Mouse (Mus musculus) kidney, postnatal 4 days (tissue): ENCODE measurements around the gene Dnah17.
A peak's percentile ranks its signal among the peaks of the same experiment; 100 is the strongest.

ENCODE experiments used
- DNase-seq, 2 experiments: peaks; one replicate each; pipeline ENCODE4 v3.0.0; 2021; ENCODE audit warnings: mixed read lengths in 2 of 2

The Dnah17 gene

DNA sequence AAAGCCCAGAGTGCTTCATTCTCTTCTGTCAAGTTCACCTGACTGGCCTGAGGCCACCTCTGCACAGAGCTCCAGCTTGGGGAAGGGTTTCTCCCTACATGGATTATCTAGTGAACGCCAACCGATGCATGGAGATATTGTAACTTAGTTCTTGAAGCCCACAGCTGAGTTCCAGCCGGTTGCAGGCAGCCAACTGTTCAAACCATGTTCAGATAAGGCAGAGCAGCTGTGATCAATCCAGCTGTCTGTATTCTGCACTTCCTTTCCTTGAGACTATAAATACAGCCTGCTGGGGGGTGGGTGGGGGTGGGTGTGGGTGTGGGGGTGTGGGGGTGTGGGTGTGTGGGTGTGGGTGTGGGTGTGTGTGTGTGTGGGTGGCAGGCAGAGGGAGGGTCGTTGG lies 45.3 kb downstream of the Dnah17 start:
- DNase-seq, result peak; percentile 60 to 66

DNA sequence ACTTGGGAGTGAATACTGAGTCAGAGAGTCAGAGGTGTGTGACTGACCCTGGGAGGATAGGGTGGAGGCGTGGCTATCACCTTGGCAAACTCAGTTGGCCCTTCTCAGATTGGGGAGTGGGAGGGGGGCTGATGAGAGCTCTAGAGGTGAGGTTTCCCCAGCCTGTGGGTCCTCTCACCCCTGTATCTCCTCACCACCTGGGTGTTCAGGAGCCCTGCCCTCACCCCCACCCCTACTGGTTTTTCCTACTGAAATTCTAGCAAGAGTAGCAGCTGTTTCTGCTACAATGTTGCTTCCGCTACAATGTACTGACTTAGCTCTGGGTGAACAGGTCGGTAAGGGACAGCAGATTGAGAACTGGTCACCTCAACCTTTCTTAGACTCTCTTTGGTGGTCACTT lies 46.2 kb downstream of the Dnah17 start:
- DNase-seq, result no peak

DNA sequence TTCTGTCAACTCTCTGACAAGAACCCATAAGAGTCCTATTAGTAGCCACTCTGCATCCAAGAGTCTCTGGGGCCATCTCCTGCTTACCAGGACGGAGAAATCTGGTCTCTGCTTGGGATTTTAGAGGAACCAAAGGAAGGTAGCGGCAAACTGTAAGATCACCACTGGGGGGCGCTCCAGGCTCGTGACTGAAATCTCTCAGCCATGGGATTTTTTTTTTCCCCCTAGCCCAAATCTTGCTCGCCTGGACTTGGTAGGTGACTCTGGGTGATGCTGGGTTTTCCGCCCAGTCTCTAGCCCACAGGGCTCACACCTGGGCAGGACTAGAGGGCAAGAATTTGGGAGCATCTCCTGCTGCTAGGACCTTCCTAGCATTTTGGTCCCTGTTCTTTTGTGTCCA lies 46.6 kb downstream of the Dnah17 start:
- DNase-seq, result peak; percentile 91

GRCm38 (mm10) chr11:118082294-118082693 lies 48.1 kb downstream of the Dnah17 start:
- DNase-seq, result no peak

- peak in 1 of 2 experiments; percentile 43 for DNase-seq
Observed at GRCm38 (mm10) chr11:118079750-118080149, 50.7 kb downstream of the Dnah17 start.

DNA sequence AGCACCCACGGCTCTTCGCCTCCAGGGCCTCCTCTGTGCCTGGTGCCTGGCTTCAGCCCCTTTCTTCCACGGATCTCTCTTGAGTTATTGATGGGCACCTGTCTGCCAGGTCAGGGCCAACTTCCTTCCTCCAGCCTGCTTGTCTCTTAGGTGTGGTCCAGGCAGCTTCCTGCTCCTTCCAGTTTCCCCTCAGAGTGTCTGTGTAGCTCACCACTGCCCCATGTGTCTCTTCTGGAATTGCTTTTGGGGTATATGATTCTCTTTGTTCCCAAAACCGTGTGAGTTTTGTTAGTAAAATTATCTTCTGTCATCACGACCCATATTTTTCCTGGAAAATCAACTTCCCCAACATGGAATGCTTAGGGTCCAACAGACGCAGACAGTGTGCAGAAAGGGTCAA lies 53.5 kb downstream of the Dnah17 start:
- peak in 1 of 2 experiments; percentile 40 for DNase-seq

DNA sequence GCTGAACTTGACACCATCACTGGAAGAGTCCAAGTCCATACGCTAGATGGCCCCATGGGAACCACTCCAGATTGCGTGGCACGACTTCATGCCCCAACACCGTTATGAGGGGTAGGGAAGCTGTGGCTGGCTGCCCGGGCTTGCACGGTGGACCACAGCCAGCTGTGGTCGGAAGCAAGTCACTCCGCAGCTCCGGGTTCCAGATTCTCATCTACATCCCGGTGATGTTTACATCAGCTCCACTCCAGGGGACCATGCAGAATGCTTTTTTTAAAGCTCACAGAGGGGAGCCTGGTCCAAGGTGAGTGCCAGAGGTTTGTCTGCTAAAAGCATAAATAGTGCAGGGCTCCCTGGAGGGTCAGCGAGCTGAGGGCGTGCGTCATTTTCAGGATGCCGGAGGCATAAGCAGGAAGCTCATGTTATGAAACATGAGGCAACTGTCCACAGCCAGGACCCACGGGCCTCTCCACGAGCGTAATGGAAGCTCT lies 55.4 kb downstream of the Dnah17 start:
- peak in 1 of 2 experiments; percentile 49 for DNase-seq

DNA sequence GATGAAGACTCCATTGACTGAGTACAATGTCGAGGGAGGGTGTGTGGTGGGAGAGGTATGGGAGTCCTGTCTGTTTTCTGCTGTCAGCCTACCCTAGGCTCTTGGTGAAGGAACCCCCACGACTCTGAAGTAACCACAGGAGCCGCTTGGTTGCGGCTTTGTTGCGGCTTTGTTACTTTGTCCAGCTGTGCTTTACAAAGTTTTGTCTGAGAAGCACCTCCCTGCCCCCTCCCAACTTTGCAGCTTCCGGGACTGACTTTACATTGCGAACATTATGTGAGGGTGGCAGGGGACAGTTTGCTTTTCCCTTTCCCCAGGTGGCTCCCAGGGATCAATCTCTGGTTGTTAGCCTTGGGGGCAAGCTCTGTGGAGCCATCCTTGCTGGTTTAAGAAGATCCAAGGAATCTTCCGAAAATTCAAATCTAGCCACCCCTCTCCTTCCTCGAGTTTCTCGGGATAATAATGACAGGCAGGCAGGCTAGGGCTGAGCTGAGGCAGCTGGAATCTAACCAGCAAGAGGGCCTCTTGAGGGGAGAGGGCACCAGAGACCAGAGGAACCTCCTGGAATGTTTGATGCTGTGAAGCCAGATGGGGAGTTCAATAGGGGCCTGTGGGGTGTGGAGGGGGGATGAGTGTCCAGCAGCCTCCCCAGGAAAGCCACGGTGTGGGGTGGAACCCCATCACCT lies 59.1 kb downstream of the Dnah17 start:
- peak; percentile 58 to 68 for DNase-seq

DNA sequence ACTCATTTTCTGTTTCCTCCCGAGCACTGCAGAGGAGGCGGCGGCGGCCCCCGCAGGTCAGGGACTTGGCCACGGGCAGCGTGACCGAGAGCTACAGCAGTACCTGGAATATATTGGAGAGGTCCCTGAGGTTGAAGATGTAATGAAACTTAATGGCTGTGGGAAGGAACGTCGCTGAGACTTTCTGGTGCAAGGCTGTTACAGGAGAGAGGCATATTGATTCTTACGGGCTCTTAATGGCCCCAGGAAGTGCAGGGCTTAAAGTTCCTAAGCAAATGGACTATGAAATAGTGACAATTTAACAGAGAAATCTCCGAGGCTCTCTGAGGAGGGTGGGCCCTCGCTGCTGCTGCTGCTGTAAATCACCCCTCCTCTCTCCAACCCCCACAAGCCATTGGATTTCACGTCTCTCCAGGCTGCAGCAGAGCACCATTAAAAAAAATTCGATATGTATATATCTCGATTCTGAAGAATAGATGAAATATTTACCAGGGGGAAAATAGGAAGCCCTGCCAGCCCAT lies 61.6 kb downstream of the Dnah17 start:
- no peak for DNase-seq

DNA sequence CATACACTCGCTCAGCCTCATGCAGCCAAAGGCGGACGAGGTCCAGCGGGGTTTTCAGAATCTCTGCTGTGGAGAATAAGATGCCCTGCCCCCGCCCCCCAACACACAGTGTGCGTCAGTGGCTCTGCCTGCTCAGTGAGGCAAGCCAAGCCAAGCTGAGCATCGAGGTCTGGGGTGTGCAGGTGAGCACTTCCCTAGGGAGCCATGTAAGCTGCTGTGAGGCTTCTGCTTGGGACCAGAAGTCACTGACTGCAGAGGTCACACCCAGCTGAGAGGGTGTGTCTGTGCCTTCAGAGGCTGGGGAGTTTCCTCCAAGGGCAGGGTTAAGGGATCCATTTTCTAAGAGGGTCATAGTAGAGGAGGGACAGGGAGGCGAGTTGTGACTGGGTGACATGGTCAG lies 62.8 kb downstream of the Dnah17 start:
- no peak for DNase-seq

- no peak for DNase-seq
Observed at GRCm38 (mm10) chr11:118060038-118060437, 70.4 kb downstream of the Dnah17 start.

- DNase-seq, result no peak
Observed at GRCm38 (mm10) chr11:118058872-118059271, 71.6 kb downstream of the Dnah17 start.

- DNase-seq, result no peak
Observed at GRCm38 (mm10) chr11:118058367-118058766, 72.1 kb downstream of the Dnah17 start.

- peak in 1 of 2 experiments; percentile 49 for DNase-seq
Observed at GRCm38 (mm10) chr11:118050174-118050573, 80.3 kb downstream of the Dnah17 start.

DNA sequence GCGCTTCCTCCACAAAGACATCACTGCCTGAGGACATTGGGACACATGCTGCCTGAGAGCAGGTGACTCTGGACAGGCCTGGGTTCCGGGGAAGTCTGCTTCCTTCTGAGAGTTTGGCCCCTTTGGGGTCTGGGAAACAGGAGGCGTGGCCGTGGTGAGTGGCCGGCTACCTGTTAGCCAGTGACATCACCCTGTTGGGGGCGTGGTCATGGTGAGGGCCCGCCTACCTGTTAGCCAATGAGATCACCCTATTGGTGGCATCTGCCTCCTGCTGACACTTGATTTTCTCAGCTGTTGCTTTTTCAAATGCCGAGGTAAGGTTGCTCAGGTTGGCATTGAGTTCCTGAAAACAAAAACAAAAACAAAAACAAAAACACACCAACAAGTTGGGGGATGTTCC lies 80.8 kb downstream of the Dnah17 start:
- peak in 1 of 2 experiments; percentile 61 for DNase-seq

DNA sequence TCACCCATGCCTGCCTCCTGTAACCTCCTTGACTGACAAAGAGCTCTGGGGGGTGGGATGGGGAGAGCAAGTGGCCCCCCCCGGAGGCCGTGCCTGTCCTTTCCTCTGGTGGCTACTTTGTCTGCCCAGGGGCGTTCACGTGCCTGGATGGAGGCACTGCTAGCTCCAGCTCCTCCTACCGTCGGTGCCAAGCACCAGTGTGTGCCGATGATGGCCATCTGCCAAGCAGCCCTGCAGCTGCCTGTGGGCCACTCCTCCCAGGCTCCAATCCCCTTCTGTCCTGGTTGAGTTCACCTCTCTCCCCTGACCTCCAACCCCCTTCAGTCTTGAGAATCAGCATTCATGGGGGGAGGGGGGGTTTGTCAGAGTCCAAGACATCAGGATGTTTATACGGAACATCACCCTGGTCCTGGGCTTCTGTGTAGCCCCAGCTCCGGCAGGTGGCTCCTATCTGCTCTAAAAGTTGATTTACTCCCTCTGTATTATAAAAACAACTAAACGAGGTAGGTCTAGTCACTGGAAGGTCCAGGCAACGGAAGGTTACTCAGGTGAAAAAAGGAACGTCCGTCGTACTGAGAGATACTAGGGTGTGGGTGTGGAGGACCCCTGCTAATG lies 87.0 kb downstream of the Dnah17 start:
- DNase-seq, result peak; percentile 83 to 90

DNA sequence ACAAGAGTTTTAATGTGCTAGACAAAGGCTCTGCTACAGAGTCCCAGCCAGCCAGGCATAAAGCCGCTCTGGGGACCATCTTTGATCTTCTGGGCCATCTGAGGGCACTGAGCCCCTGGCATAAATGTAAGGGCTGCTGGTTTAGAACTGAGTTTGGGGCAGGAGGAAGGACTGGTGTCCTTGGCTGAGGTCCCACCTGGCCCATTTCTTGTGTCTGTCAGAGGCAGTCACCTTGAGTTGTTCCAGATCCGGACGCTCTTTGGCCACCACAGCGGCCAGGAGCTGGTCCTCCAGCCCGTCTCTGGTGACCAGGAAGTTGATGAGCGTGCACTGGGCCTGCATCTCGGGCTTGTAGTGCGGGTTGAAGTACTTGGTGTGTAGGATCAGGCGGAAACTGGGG lies 87.6 kb downstream of the Dnah17 start:
- no peak for DNase-seq

DNA sequence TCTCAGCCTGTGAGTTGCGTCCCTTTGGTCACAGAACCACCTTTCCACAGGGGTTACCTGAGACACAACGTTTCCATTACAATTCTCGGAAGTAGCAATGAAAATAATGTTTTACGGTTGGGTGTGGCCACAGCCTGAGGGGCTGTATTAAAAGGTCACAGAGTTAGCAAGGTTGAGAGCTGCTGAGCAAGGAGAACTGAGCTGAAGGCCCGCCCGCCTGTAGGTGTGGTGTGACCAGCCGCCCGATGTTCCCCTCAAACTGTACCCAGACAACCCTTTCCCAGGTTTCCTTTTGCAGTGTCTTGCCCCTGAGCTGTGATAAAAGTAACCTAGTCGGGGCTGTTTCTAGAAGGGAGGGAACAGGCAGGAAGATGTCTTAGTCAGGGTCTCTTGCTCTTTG lies 95.4 kb downstream of the Dnah17 start:
- peak in 1 of 2 experiments; percentile 42 for DNase-seq

- no peak for DNase-seq
Observed at GRCm38 (mm10) chr11:118034395-118034794, 96.0 kb downstream of the Dnah17 start.

DNA sequence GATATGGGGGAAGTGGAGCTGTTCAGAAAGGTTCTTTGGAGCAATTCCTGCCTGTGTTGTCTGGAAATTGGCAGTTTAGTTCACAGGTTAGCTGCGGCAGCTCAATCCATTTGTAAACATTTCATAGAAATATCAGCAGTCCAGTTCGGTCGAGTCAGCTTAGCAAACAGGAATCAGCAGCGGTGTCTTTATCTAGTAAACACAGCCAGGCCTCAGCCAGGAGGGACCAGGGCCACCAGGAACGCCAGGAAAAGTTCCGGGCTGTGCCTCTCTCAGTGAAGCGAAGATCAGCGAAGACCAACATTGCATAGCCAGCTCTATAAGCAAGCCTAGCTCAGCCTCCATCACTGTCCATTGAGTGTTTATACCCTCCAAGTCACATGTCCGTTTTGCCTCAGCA lies 99.3 kb downstream of the Dnah17 start:
- DNase-seq, result no peak

DNA sequence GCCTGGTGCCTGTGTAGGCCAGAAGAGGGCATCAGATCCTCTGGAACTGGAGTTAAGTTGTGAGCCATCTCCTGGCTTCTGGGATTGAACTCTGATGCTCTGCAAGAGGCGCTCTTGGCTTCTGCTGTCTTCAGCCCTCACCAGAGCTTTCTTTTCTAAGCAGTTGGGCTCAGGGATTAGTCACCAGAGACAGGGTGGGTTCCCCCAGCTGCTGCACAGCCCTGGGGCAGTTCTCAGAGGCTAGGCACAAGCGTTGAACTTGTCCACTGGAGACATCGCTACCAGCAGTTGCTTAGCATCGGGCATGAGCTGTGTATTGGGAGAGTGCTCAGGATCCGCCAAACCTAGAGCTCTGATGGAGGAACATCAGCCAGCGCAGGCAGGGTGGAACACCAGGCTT lies 101.3 kb downstream of the Dnah17 start:
- DNase-seq, result no peak

- DNase-seq, result peak in 1 of 2 experiments; percentile 48
Observed at GRCm38 (mm10) chr11:118024111-118024510, 106.3 kb downstream of the Dnah17 start.

DNA sequence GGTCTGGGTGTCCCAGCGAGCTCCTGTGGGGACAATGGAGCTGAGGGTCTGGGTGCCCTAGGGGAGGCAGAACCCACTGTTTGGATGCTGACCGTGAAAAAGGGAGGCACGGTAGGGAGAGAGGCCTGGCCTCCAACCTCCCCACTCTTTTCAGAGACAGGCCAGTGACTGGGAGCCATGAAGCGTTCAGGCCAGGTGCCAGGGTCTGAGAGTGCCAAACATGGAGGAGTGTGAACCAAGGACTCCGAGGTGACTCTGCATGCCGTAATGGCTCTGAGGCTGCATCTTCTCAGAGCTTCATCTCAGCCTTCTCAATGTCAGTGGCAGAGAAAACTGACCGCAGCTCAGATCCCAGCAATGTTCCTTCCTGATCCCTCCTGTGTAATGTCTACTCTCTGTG lies 107.0 kb downstream of the Dnah17 start:
- DNase-seq, result no peak

- peak; percentile 84 to 85 for DNase-seq
Observed at GRCm38 (mm10) chr11:118021806-118022205, 108.6 kb downstream of the Dnah17 start.
